Mouse (Mus musculus) urinary bladder, postnatal 4 days (tissue): ENCODE data around the gene Csf2rb.
"Not testable (repeated sequence)": the region's sequence is repeated elsewhere in the genome, so short reads cannot be mapped to it uniquely, and the experiment has no call there.

Source experiments
- DNase-seq, 2 experiments: peaks; one replicate each; pipeline ENCODE4 v3.0.0; 2021 to 2022; ENCODE audit warnings: low spot score in 2 of 2

Gene Csf2rb

GRCm38 (mm10) chr15:78325671-78326339, at the start of gene Csf2rb:
Gene Csf2rb (plus strand): TSS chr15:78325752.
- DNase-seq = no peak

DNA sequence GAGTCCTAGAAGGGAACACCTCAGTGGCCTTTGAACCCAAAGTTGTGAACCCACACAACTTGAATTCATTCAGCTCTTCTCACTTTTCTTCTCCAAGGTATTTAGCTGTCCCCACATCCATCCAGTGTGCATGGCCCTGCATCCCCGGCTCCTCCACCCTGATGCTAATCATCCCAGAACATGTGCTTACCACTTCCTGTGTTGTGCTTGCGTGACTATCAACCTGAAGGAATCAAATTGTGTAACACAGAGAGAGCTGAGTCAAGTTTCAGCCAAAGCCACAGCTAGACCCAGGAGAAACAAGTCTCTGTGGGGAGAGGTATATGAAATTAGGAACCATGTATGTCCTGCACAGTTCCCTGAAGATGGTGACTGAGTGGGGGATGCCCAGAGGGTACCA, 47.2 kb upstream of the Csf2rb start:
- no peak for DNase-seq

DNA sequence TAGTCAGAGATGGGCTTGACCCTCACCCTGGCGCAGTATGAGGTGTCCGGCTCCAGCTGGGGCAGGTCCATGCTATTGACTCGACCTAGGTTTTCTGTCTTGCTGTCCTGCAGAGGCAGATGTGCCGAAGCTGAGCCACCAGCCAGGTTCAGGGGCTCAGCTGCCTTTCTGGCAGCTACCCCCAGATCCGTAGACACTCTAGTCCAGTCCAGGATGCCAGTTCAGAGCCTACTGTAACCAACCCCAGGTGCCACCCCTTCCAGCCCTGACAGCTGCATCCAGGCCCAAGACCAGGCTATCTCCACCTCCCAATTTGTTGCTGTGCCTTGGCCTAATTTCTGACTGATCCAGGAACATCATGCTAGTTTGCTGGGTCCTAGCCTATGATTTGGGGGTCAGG, 37.6 kb upstream of the Csf2rb start:
- DNase-seq = no peak

- not testable (repeated sequence) for DNase-seq
Measured at GRCm38 (mm10) chr15:78289775-78290174, 35.8 kb upstream of the Csf2rb start.

DNA sequence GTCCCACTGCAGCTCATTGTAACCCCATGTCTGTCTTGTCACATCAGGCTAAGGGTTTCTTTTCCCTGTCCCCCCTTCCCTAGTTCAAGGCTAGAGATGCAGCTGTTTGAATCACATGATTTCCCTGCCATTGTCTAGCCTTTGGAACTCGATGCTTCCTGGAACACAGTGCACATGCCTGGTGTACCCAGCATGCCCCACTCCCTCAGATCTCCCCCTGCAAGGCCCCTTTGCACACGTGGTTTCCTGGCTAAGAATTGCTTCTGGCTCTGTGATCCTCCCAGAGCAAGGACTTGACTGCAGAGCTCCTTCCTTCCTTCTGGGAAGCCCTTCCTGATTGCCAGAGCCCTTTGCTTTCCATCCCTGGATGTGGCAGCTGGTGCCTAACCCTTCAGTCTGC, 32.3 kb upstream of the Csf2rb start:
- DNase-seq = not testable (repeated sequence)

DNA sequence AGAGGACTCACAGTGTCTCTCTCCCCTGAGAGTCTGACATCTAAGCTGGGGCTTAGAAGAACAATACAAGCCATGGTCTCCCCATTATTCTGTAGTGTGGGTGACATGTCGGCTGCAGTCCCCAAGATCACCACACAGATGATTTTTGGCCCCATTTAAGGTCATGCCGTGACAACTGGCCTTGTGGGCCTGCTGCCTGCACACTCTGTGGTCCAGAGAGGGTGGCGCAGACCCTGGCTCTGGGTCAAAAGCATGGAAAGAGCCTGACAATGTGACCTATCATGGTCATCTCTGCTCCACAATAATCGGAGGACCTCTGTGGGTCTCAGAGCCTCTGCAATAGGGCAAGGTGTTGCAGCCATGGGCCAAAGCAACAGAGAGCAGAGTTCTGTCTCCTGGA, 31.8 kb upstream of the Csf2rb start:
- no peak for DNase-seq

DNA sequence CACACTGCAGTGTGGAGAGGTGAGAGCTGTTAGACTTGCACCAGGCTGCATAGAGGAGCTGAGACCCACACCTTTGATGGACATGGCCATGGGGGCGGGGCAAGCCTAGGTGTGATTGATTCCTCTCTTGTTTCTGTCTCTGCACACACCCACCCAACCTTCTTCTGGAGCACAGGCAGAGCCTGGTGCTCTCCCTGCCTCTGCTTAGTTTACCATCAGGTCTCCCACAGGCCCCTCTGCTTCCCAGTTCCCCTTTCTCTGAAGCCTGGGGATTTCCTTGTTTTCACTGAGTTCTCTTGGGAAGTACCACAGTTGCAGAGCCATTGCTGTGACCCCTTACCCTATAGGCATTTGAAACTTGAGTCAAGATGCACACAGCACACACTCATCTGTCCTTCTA, 27.0 kb upstream of the Csf2rb start:
- DNase-seq = no peak

- DNase-seq = no peak
Measured at GRCm38 (mm10) chr15:78299641-78300040, 25.9 kb upstream of the Csf2rb start.

GRCm38 (mm10) chr15:78300773-78301172, 24.8 kb upstream of the Csf2rb start:
- no peak for DNase-seq

- no peak for DNase-seq
Measured at GRCm38 (mm10) chr15:78302718-78303117, 22.8 kb upstream of the Csf2rb start.

DNA sequence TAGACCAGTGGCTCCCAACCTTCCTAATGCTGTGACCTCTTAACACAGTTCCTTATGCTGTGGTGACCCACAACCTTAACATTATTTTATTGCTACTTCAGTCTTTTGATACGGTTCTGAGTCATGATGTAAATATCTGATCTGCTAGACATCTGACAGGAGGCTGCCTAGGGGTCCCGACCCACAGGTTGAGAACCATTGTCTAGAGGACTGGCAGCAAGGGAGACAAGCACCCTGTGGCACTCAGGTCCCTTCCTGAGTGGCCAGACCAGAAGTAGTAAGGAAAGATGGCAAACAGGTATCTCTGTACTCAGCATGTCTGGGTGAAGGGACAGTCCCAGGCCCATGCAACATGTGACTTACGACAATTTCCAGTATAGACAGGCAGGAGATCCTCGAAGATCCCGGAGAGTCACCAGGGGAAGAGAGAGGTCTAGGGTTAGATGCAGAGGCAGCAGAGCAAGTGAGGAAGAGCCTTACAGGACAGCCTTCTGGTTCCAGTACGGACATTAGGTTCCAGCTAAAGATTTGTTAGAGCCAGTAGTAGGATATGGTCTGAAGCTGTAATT, 21.8 kb upstream of the Csf2rb start:
- no peak for DNase-seq

GRCm38 (mm10) chr15:78305341-78305933, 20.1 kb upstream of the Csf2rb start, which contains the start of gene Csf2rb2:
Gene Csf2rb2 (minus strand): TSS chr15:78305721.
- no peak for DNase-seq

- peak in 1 of 2 experiments; percentile 35 for DNase-seq
Measured at GRCm38 (mm10) chr15:78309865-78310264, 15.7 kb upstream of the Csf2rb start.

- no peak for DNase-seq
Measured at GRCm38 (mm10) chr15:78310971-78311370, 14.6 kb upstream of the Csf2rb start.

GRCm38 (mm10) chr15:78312421-78313233, 12.9 kb upstream of the Csf2rb start:
- DNase-seq = not testable (repeated sequence)

DNA sequence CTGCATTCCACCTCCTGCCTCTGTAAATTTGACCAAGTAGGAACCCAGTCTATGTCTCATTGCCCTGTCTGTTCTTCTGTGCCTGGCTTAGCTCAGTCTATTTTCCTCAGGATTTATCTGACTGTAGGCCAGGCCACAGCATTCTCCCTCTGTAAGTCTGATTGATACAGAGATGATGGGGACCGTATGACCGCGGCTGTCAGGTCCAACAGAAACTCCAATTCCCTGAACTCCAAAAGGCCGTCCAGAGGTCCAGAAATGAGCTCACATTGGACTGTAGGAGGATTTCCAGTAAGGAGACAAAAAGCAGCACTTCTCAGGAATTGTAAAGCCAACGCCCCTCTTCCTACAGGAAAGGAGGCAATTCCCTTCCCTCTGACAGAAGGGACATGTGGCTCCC, 11.9 kb upstream of the Csf2rb start:
- DNase-seq = not testable (repeated sequence)

GRCm38 (mm10) chr15:78318338-78319171, 7.0 kb upstream of the Csf2rb start:
- not testable (repeated sequence) for DNase-seq

- peak; percentile 79 to 84 for DNase-seq
Measured at GRCm38 (mm10) chr15:78320825-78321496, 4.6 kb upstream of the Csf2rb start.

- no peak for DNase-seq
Measured at GRCm38 (mm10) chr15:78323366-78323765, 2.2 kb upstream of the Csf2rb start.

DNA sequence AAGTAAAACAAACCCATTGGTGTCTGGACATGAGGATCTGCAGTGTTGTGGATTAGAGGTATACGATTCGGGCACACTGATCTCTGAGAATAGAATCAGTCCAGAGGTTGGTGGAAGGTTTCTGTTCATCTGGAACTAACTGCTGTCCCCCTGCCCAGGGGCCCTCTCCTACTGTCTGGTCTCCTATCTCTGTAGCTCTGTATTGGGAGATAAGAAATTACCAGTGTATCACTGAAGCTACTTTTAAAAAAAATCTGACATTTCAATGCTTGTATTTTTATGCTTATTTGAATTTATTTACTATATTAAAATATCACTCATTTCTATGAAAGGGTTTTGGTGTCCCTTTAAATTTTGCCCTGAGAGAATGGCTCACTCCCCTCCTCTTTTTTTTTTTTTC, 1.3 kb upstream of the Csf2rb start:
- DNase-seq = no peak

- DNase-seq = no peak
Measured at GRCm38 (mm10) chr15:78326747-78327146, 1.2 kb downstream of the Csf2rb start.
